Mouse (Mus musculus) neutrophil, adult 65 days (primary cell): ENCODE data around the gene Bricd5. TPM values are rescaled to one million over a fixed set of nuclear protein-coding genes. Genes with fewer than 3 reads are reported as not detected.

Experiments
- total RNA-seq: library from RNA; stranded (reverse); gene quantifications from 2 replicates; pipeline ENCODE4 v1.2.4, GENCODE M21; 2023

Gene Bricd5
- total RNA-seq: 0.98 TPM in 1 of 2 replicates, not detected in the other

GRCm38 (mm10) chr17:24473612-24474275 lies at the start of gene Bricd5:
Bricd5 (plus strand) TSS chr17:24473884.

GRCm38 (mm10) chr17:24426471-24427169 lies 47.1 kb upstream of the Bricd5 start, which contains the start of gene Eci1:
Eci1 (plus strand) TSS chr17:24426641.

GRCm38 (mm10) chr17:24442632-24443155 lies 31.0 kb upstream of the Bricd5 start, which contains the start of gene Dnase1l2:
Dnase1l2 (minus strand) TSS chr17:24443105.

GRCm38 (mm10) chr17:24469910-24470602 lies 3.6 kb upstream of the Bricd5 start, which contains the start of the genes E4f1 and Pgp:
E4f1 (minus strand) TSS chr17:24470313.
Pgp (plus strand) TSS chr17:24470392.

GRCm38 (mm10) chr17:24478663-24479380 lies 5.1 kb downstream of the Bricd5 start, which contains the start of gene Mlst8:
Mlst8 (minus strand) TSS chr17:24479078.

GRCm38 (mm10) chr17:24488186-24488661 lies 14.5 kb downstream of the Bricd5 start, which contains the start of gene Caskin1:
Caskin1 (plus strand) TSS chr17:24488601.

Other genes starting within 250 kb of the Bricd5 start
- gene Ccnf, start 222.4 kb upstream of the Bricd5 start, total RNA-seq: 48.8 and 75.2 TPM in 2 replicates
- 0.14 and 0.35 TPM in 2 replicates for gene Abca17, start 122.8 kb upstream of the Bricd5 start, total RNA-seq
- gene Abca3, start 121.9 kb upstream of the Bricd5 start, total RNA-seq: 25.4 and 25.7 TPM in 2 replicates
- gene Rnps1, start 59.3 kb upstream of the Bricd5 start, total RNA-seq: 61.1 and 89.8 TPM in 2 replicates
- gene Eci1, start 47.2 kb upstream of the Bricd5 start, total RNA-seq: 9.7 and 10.9 TPM in 2 replicates
- gene Dnase1l2, start 30.8 kb upstream of the Bricd5 start, total RNA-seq: 1.7 and 2.2 TPM in 2 replicates
- gene E4f1, start 3.6 kb upstream of the Bricd5 start, total RNA-seq: 40.1 and 46.7 TPM in 2 replicates
- gene Pgp, start 3.5 kb upstream of the Bricd5 start, total RNA-seq: 21.5 and 26.4 TPM in 2 replicates
- 35.2 and 41.1 TPM in 2 replicates for gene Mlst8, start 5.2 kb downstream of the Bricd5 start, total RNA-seq
- not detected in 2 replicates for gene Caskin1, start 14.7 kb downstream of the Bricd5 start, total RNA-seq
- 123 and 145 TPM in 2 replicates for gene Traf7, start 54.1 kb downstream of the Bricd5 start, total RNA-seq
- 0.38 TPM in 1 of 2 replicates, not detected in the other for gene Rab26, start 60.3 kb downstream of the Bricd5 start, total RNA-seq
- gene Pkd1, start 76.0 kb downstream of the Bricd5 start, total RNA-seq: 15.6 and 23.9 TPM in 2 replicates
- 41.1 and 43.3 TPM in 2 replicates for gene Tsc2, start 158.7 kb downstream of the Bricd5 start, total RNA-seq
- 0.88 and 1.5 TPM in 2 replicates for gene Nthl1, start 158.8 kb downstream of the Bricd5 start, total RNA-seq
- 3.0 and 3.3 TPM in 2 replicates for gene Slc9a3r2, start 176.4 kb downstream of the Bricd5 start, total RNA-seq
- not detected in 2 replicates for gene Npw, start 184.6 kb downstream of the Bricd5 start, total RNA-seq
- 21.0 and 25.1 TPM in 2 replicates for gene Zfp598, start 195.8 kb downstream of the Bricd5 start, total RNA-seq
- not detected in 2 replicates for gene Syngr3, start 216.1 kb downstream of the Bricd5 start, total RNA-seq
- gene Gfer, start 222.3 kb downstream of the Bricd5 start, total RNA-seq: 3.9 and 4.5 TPM in 2 replicates
- gene Noxo1, start 222.3 kb downstream of the Bricd5 start, total RNA-seq: 0.57 and 1.5 TPM in 2 replicates
- gene Tbl3, start 233.8 kb downstream of the Bricd5 start, total RNA-seq: 9.5 and 12.4 TPM in 2 replicates
- gene Rnf151, start 244.2 kb downstream of the Bricd5 start, total RNA-seq: not detected in 2 replicates
- 399 and 442 TPM in 2 replicates for gene Rps2, start 244.2 kb downstream of the Bricd5 start, total RNA-seq